Mouse (Mus musculus) lung, postnatal 0 days (tissue): Measurements from ENCODE around the gene Dgkd. TPM values are rescaled to one million over a fixed set of nuclear protein-coding genes. Genes with fewer than 3 reads are reported as not detected.

Experiments used
- ATAC-seq: fragments of 200-750 bp; cut with Nextera tagmentation; 2 replicates; pipeline ENCODE4 v1.8.0; 2017; ENCODE audit warnings: moderate library complexity
- DNase-seq: peaks from one replicate; pipeline ENCODE4 v3.0.0-alpha.2; 2016; ENCODE audit warnings: low spot score
- H3K27ac ChIP-seq: fragments of 300-500 bp; sonication (generic); 2 replicates; pipeline ENCODE4 v1.5.1; 2014; ENCODE audit warnings: antibody characterized with exemption, mild to moderate bottlenecking, low read length, mixed read lengths
- H3K27me3 ChIP-seq: fragments of 300-500 bp; sonication (generic); replicated peaks from 2 replicates; pipeline ENCODE4 v1.6.1; 2014; ENCODE audit warnings: low read length, mixed read lengths; ENCODE audit not compliant: insufficient read depth
- H3K36me3 ChIP-seq: fragments of 300-500 bp; sonication (generic); 2 replicates; pipeline ENCODE4 v1.6.1; 2014; ENCODE audit warnings: low read length, mixed read lengths; ENCODE audit not compliant: insufficient read depth
- H3K4me1 ChIP-seq: fragments of 300-500 bp; sonication (generic); 2 replicates; pipeline ENCODE4 v1.6.1; 2014; ENCODE audit warnings: antibody characterized with exemption, low read depth, low read length, mixed read lengths; ENCODE audit not compliant: insufficient read depth
- H3K4me2 ChIP-seq: fragments of 300-500 bp; sonication (generic); replicated peaks from 2 replicates; pipeline ENCODE4 v1.6.1; 2014; ENCODE audit warnings: low read depth, mild to moderate bottlenecking, low read length, moderate library complexity, mixed read lengths
- H3K4me3 ChIP-seq: fragments of 300-500 bp; sonication (generic); 2 replicates; pipeline ENCODE4 v1.5.1; 2014; ENCODE audit warnings: low read depth, low read length
- H3K9ac ChIP-seq: fragments of 300-500 bp; sonication (generic); replicated peaks from 2 replicates; pipeline ENCODE4 v1.6.1; 2014; ENCODE audit warnings: low read depth, mild to moderate bottlenecking
- H3K9me3 ChIP-seq: fragments of 300-500 bp; sonication (generic); 2 replicates; pipeline ENCODE4 v1.6.1; 2016; ENCODE audit warnings: low read length, mixed read lengths
- CTCF ChIP-seq: IDR thresholded peaks from 2 replicates; pipeline ENCODE4 v1.5.1; 2016; ENCODE audit warnings: antibody characterized with exemption, mild to moderate bottlenecking
- EP300 ChIP-seq: IDR thresholded peaks from 2 replicates; pipeline ENCODE4 v1.6.1; 2016; ENCODE audit warnings: antibody characterized with exemption, mild to moderate bottlenecking, control low read depth
- WGBS: fragments of 180-500 bp; shearing (Covaris S2); extraction: QIAGEN DNeasy Blood & Tissue Kit; methylation state at CpG from one replicate; pipeline ENCODE4 v1.1.7; 2014; 5-methylcytosine and 5-hydroxymethylcytosine counted together
- polyA plus RNA-seq: library from polyadenylated mRNA; unstranded; fragments of >200 nt; fragmentation: Nextera tagmentation; extraction: Ambion mirVana; gene quantifications from 2 replicates; pipeline ENCODE4 v1.2.1, GENCODE M21; 2015

Dgkd gene
- polyA plus RNA-seq, 1 experiment from 2014 or later, result 24.3 TPM

- Histone ChIP-seq H3K36me3 (peaks cover 28% of the 10 kb centered on the region), H3K4me1 (no peaks in the 10 kb centered on the region), H3K9ac (no peak overlapping the region), H3K27me3 (no peaks in the 10 kb centered on the region), H3K4me3 (no peak overlapping the region), H3K27ac (no peak overlapping the region), H3K9me3 (no peaks in the 10 kb centered on the region), H3K4me2 (no peak overlapping the region)
- TF ChIP-seq EP300, result no peak
- no peak for TF ChIP-seq CTCF
- ATAC-seq (no peak), DNase-seq (no peak)
- WGBS, result 69% methylated on average over 5 of the region's 5 CpGs
These were observed 76.6 kb downstream of the Dgkd start for GRCm38 (mm10) chr1:87929730-87930129.

- Histone ChIP-seq H3K36me3 (peaks cover 27% of the 10 kb centered on the region), H3K27ac (no peak overlapping the region), H3K4me1 (no peaks in the 10 kb centered on the region), H3K27me3 (no peaks in the 10 kb centered on the region), H3K9ac (no peak overlapping the region), H3K4me3 (no peak overlapping the region), H3K4me2 (no peak overlapping the region), H3K9me3 (no peaks in the 10 kb centered on the region)
- 72% methylated on average over 5 of the region's 5 CpGs for WGBS
- no peak for TF ChIP-seq EP300
- no peak for TF ChIP-seq CTCF
- no peak for DNase-seq
- 0 out of 2 replicates have a peak, but pooled peaks have one; percentile 25 for ATAC-seq
These were observed 80.0 kb downstream of the Dgkd start for GRCm38 (mm10) chr1:87933051-87933450.

DNA sequence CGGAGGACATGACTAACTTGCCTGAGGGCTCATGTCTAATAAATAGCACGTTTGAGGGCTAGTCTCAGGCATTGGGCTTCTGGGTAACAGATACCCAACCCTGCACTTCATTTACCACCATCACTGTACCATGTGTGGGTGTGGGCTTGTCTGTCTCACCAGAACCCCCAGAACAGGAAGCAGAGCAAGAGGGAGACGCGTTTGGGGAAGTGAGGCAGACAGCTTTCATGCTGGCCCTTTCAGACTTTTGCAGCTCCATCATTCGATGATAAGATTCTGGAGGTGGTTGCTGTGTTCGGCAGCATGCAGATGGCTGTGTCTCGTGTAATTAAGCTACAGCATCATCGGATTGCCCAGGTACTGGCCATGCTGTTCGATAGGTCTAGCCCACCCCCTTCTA lies 82.0 kb downstream of the Dgkd start:
- Histone ChIP-seq H3K27ac (no peak overlapping the region), H3K9me3 (no peaks in the 10 kb centered on the region), H3K4me1 (no peaks in the 10 kb centered on the region), H3K9ac (no peak overlapping the region), H3K4me2 (no peak overlapping the region), H3K36me3 (peaks cover 35% of the 10 kb centered on the region), H3K4me3 (no peak overlapping the region), H3K27me3 (no peaks in the 10 kb centered on the region)
- WGBS, result 90% methylated on average over 9 of the region's 9 CpGs
- no peak for DNase-seq
- ATAC-seq, result no peak
- TF ChIP-seq CTCF (no peak), EP300 (no peak)

GRCm38 (mm10) chr1:87935546-87935945 lies 82.5 kb downstream of the Dgkd start:
- 77% methylated on average over 2 of the region's 2 CpGs for WGBS
- Histone ChIP-seq H3K4me1 (no peaks in the 10 kb centered on the region), H3K9ac (no peak overlapping the region), H3K27me3 (no peaks in the 10 kb centered on the region), H3K4me2 (no peak overlapping the region), H3K36me3 (peaks cover 35% of the 10 kb centered on the region), H3K27ac (no peak overlapping the region), H3K9me3 (no peaks in the 10 kb centered on the region), H3K4me3 (no peak overlapping the region)
- ATAC-seq (no peak), DNase-seq (no peak)
- TF ChIP-seq CTCF, result no peak

DNA sequence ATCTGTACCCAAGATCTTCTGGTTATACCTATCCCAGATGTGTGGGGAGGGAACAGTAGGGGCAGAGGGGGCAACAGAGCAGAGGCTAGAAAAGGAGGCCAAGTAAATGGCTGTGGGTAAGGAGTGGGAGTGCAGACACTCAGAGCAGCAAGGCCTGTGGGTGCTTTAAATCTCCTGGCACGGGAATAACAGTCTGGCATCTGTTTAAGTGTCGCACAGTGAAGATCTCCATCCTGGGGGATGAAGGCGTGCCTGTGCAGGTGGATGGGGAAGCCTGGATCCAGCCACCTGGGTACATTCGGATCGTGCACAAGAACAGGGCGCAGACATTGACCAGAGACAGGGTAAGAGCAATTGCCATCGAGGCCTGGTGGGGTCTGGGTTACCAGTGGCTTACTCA lies 83.0 kb downstream of the Dgkd start:
- Histone ChIP-seq H3K27me3 (no peaks in the 10 kb centered on the region), H3K36me3 (peaks cover 37% of the 10 kb centered on the region), H3K9me3 (no peaks in the 10 kb centered on the region), H3K4me1 (no peaks in the 10 kb centered on the region), H3K4me2 (no peak overlapping the region), H3K27ac (no peak overlapping the region), H3K9ac (no peak overlapping the region), H3K4me3 (no peak overlapping the region)
- TF ChIP-seq CTCF (no peak), EP300 (no peak)
- 84% methylated on average over 7 of the region's 7 CpGs for whole genome bisulfite sequencing
- DNase-seq (no peak), ATAC-seq (no peak)

DNA sequence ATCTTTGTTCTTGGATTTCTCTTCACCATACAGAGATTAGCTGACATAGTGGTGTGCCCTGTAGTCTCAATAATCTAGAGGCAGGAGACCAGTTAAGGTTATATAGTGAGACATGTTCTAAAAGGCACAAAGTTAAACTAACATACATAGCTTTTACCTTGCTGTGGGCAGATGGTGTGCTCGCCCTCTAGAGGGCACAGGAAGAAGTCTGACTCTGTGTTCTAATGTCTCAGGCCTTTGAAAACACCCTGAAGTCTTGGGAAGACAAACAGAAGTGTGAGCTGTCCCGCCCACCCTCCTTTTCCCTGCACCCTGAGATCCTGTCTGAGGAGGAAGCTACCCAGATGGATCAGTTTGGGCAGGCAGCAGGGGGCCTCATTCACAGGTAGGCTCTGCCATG lies 83.4 kb downstream of the Dgkd start:
- H3K9me3 ChIP-seq, result no peaks in the 10 kb centered on the region
- ATAC-seq, result 0 out of 2 replicates have a peak, but pooled peaks have one; percentile 16
- peak; percentile 33 for DNase-seq
- H3K4me2 ChIP-seq, result no peak overlapping the region
- TF ChIP-seq CTCF (peak; percentile 65), EP300 (no peak)
- no peak overlapping the region for H3K4me3 ChIP-seq
- no peak overlapping the region for H3K27ac ChIP-seq
- 29% methylated on average over 2 of the region's 2 CpGs for WGBS
- H3K9ac ChIP-seq, result no peak overlapping the region
- H3K4me1 ChIP-seq, result no peaks in the 10 kb centered on the region
- no peaks in the 10 kb centered on the region for H3K27me3 ChIP-seq
- H3K36me3 ChIP-seq, result peaks cover 37% of the 10 kb centered on the region

DNA sequence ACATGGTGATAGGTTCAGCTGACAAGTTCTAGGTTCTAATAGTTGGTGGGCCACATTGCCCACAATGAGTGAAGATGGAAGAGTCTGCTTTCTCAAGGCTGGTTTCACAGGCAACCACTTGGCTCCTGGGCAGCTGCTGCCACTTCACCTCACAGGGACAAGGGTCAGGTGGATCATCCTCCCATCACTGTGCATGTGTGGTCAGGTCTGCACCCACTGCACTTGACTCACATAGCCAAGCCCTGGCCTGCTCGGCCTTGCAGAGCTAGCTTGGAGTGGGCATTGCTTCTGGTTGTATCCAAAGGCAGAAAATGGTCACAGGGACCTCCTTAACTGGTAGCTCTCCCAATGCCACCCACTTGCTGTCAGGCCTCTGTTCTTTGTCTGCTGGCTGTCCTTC lies 88.7 kb downstream of the Dgkd start:
- DNase-seq (no peak), ATAC-seq (no peak)
- H3K4me3 ChIP-seq, result no peak overlapping the region
- WGBS, result 85% methylated on average over 1 of the region's 1 CpGs
- no peaks in the 10 kb centered on the region for H3K27me3 ChIP-seq
- no peaks in the 10 kb centered on the region for H3K9me3 ChIP-seq
- H3K4me1 ChIP-seq, result no peaks in the 10 kb centered on the region
- peaks cover 72% of the 10 kb centered on the region for H3K36me3 ChIP-seq
- no peak overlapping the region for H3K27ac ChIP-seq
- no peak overlapping the region for H3K9ac ChIP-seq
- TF ChIP-seq CTCF (no peak), EP300 (no peak)
- H3K4me2 ChIP-seq, result no peak overlapping the region
